Mouse (Mus musculus): ENCODE results near the gene Aff1.

DNA sequence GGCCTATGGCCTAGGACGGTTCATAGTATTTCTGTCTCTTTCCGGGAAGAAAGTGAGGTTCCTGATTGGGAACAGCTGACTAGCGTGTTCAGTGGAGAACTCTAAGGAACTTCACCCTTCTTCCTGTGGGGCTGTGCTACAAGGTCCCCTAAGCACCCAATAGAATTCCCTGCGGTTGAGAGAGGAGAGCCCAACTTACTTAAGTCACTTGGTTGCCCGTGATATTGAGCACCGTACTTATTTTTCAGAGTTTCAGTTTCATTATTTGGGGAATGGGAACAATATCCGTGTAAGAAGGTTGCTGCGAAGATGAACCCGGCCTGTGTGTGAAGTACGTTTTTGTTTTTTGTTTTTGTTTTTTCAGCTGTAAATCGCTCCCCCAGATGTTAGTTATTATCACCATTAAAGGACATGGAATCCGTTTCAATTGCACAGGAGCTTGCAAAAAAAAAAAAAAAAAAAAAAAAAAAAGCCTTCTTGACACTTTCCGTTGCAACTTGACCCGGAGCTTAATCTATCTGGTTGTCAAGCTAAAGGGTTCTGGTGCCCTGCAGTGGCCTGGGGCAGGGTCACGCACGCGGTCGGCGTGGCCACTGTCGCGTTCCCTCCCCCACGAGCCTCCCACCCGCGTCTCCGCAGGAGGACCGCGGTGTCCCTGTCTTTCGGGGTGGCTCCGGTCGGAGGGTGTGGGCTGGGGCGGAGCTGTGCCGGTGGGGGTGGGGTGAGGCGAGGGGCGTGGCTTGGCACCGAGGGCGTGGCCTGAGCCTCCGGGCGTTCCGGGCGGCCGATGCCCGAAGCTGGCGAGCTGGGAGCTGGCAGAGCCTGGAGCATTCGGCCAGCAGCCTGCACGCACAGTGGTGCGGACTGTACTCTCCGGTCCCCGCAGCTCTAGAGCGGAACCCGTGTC is at the start of gene Aff1:
- no peak for TF ChIP-seq CTCF (IDR thresholded peaks at IDR 0.05; ENCODE audit: low read depth, low read length)
- TF ChIP-seq POLR2A (IDR thresholded peaks at IDR 0.05; ENCODE audit: insufficient read depth, low read length), result no peak
